Mouse (Mus musculus): ENCODE data around the gene Hs3st4.

Gene Hs3st4

GRCm38 (mm10) chr7:124136133-124136532 is 153.5 kb downstream of the Hs3st4 start:
- DNase-seq (ENCODE audit: low read depth, low spot score) = no peak

DNA sequence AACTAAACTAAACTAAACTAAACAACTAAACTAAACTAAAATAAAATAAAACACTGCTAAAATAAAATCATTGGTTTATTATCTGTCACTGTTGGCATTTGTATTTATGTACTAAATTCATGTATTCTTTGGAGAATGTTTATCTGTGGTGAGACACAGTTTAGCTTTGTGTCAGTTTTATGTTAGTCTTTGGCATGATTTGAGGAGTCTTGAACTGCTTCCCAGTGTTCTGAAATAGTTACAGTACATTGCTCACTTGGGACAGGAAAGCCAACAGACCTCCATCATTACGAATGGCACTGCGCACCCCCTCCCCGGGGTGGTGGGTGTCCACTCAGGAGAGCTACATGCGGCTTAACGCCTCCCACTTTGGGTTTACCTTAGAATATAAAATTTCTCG is 158.6 kb downstream of the Hs3st4 start:
- no peak for DNase-seq (ENCODE audit: low read depth, low spot score)

DNA sequence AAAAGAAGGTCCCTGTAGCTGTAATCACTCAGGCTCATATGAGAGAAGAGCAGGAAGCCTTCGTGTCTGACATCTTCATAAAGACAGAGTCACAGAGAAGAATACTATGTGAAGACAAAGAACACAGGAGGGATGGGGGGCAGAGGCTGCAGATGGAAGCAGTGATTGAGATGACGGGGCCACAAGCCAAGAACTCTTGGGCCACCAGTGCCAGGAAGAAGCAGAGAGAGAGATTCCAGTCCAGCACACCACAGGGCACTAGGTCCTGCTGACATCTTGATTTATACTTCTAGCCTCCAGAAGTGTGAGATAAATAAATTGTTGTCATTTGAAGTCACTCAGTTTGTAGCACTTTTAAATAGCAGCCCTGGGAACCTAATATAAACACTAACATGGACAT is 168.2 kb downstream of the Hs3st4 start:
- no peak for DNase-seq (ENCODE audit: low read depth, low spot score)

DNA sequence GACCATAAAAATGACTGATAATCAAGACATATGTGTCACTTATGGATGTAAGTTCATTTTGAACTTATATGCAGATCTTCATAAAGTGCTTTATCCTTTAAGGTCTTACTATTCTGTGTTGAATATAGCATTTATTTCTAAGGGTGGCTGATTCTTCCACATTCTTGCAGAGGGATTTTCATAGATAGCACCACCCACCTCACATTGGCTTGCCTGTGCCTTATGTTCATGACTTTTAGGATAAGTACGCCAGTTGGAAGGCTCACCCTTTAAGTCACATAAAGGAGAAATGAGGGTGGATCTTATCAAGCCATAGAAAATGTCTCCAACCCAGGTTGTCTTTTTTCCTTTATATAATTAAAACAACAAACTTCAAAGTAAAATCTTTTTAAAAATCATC is 180.6 kb downstream of the Hs3st4 start:
- no peak for DNase-seq (ENCODE audit: low read depth, low spot score)

GRCm38 (mm10) chr7:124166229-124166628 is 183.6 kb downstream of the Hs3st4 start:
- DNase-seq (ENCODE audit: low read depth, low spot score) = no peak

DNA sequence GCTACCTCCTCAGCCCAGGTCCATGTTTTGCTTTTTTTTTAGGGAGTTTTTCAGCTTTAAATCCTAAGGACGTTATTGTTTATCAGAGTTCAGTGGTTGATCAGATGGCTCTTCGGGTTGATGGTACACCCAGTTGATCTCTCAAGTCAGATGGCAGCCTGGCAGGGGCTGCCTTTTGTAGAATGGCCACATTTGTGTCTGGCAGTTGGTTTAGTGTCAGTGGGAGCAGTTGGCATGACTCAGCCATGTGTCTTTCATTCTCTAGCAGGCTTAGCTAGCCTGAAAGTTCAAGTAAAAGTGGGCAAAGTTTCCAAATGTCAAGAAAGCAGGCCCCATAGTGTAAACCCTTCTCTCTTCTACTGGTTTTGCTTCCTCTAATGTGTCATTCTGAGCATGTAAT is 186.1 kb downstream of the Hs3st4 start:
- DNase-seq (ENCODE audit: low read depth, low spot score) = no peak

DNA sequence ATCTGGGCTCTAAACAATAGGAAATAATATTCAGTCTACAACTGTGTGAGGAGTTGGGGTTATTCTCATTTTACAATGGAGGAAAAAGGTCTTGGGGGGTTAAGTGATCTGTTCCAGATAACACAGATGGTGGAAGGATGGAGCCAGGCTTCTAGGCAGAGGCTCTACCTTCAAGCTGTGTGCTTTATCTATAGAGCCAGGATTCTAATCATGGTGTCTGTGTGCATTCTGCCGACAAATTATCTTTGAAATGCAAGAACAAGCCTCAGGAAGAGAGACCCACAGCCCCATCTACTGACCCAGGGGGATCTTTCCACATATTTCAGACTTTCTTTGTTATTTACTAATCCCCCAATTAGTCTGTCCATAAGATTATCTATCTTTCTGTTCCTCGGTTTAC is 187.3 kb downstream of the Hs3st4 start:
- no peak for DNase-seq (ENCODE audit: low read depth, low spot score)

DNA sequence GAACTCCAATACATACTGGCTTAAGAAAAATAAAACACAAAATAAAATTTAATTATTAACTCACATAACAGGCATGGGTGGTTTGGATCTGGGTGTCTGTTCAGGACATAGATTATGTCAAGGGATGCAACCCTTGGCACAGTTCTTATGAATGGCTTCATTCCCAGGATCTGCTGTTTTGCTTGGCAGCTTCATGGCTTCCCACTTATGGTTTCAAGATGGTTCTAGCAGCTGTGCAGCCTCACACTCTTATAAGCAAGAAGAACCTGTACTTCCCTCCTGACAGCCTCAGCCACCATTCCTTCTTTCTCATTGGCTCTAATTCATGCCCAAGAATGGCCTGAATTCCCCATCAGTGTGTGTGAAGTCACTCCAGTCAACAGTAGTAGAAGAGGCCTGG is 189.3 kb downstream of the Hs3st4 start:
- DNase-seq (ENCODE audit: low read depth, low spot score) = no peak

DNA sequence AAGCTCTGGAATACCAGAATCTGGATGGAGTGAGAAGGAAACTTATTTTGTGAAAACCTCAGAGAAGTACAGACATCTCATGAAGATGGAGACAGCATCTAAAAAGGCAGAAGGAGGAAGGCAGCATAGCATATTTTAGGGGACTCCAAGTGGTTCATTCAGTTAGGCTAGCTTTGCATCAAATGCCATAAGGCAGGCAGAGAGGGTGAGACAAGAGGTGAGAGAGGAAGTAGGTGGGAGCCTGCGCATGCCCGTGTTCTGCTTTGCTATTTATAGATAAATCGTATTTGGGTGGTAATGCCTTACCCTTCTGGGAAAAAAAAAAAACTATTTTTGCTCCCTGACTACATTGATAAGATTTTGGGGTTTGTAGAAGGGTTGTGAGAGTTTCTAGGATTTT is 198.3 kb downstream of the Hs3st4 start:
- DNase-seq (ENCODE audit: low read depth, low spot score) = no peak

DNA sequence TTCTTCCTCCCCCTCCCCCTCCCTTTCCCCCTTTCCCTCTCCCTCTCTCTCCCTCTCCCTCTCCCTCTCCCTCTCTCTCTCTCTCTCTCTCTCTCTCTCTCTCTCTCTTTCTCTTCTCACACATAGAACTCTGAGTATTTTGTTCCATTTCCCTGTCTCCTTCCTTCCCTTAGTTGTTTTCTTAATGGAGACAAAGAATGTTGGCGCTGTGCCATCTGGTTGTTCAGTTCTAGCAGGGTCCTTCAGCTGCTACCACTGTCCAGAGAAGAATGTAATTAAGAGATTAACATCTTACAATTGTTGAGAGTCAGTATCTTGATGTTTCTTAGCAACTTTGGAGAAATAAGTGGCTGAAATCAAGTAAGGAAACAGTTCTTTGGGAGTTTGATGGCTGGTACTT is 202.0 kb downstream of the Hs3st4 start:
- DNase-seq (ENCODE audit: low read depth, low spot score) = peak; percentile 18

DNA sequence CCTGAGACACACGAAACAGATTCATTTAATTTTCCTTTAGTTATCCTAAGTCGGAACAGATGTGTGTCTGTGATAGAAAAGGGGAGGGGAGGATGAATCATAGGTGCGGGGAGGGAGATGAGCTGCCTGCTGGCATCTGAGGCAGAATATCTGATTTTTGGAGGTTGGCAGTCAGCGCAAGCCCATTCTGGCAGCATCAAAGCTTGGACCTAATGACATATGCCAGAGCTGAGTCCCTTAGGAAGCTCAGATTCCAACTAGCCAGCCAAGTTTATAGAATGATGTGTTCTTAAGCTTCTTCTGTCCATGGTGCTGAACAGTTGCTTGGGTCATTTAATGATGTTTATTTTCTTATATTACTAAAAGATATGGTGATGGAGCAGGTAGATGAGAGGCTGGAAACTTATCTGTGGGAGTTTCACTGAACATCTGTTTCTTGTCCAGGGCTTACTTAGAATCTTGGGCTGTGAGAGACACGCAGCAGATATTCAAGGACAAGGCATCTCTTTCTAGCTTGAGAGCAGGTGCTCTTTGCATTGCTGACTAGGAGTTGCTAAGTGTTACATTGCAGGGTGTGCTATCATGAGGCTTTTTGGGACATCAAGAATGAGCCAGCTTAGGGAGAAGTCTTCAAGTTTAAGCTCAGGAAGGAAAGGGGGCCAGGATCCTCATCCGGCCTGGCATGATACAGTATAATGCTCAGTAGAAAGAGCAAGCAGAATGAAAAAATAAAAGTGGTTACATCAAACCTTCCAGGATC is 216.3 kb downstream of the Hs3st4 start:
- peak; percentile 61 for DNase-seq (ENCODE audit: low read depth, low spot score)

- DNase-seq (ENCODE audit: low read depth, low spot score) = no peak
These were observed 234.3 kb downstream of the Hs3st4 start for GRCm38 (mm10) chr7:124216921-124217320.

DNA sequence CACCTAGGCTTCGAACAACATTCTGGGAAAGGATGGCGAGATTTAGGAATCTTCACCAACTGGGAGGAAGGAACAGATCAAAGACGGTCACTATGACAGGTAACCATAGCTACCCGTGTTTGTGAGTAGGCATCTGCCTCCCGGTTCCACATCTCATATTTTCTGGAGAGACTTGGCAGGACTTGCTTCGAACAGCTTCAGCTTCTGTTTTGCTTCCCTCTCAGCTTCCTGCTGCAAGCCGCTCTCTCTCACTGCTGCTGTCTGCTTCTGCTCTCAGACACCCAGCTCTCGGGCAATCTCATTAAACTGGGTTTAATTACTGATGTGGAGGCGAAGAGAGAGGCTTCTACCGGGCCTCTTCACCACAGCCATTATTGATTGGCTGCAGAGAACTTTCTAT is 237.9 kb downstream of the Hs3st4 start:
- no peak for DNase-seq (ENCODE audit: low read depth, low spot score)

DNA sequence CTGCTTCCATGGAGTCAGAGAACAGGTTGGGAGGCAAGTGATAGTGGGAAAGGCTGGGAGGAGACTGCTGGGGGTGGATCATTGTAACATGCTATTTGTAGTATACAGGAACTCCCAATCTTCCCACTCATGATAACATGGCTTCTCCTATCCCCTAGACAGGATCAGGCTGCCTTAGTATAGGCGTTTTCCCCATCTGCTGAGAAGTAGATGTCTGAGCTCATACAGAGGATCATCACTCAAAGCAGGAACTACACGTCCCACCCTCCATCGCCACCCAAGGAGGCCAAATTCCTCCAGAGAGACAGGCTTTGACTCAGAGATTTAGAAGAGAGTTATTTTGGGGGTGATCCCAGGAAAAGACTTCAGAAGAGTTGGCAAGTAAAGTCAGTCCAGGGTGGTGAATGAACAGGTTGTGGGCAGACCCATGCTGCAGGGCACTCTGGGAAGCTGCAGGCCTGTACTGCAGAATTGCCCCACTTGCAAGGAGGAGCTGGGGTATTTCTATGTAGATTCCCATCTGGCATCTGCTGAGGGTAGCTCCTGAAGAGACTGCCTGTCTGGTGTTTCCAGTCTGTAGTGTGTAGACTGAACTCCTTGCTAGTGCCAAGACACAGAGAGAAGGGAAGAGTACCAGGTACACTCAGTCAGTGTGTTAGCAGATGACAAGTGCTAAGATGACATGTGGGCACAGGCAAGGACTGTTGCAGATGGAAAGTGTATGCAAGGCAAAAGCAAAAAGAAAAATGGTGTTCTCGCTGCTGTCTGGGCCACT is 255.4 kb downstream of the Hs3st4 start:
- DNase-seq (ENCODE audit: low read depth, low spot score) = no peak

- DNase-seq (ENCODE audit: low read depth, low spot score) = peak; percentile 49
These were observed 257.4 kb downstream of the Hs3st4 start for GRCm38 (mm10) chr7:124239903-124240647.

- no peak for DNase-seq (ENCODE audit: low read depth, low spot score)
These were observed 267.2 kb downstream of the Hs3st4 start for GRCm38 (mm10) chr7:124249838-124250237.

DNA sequence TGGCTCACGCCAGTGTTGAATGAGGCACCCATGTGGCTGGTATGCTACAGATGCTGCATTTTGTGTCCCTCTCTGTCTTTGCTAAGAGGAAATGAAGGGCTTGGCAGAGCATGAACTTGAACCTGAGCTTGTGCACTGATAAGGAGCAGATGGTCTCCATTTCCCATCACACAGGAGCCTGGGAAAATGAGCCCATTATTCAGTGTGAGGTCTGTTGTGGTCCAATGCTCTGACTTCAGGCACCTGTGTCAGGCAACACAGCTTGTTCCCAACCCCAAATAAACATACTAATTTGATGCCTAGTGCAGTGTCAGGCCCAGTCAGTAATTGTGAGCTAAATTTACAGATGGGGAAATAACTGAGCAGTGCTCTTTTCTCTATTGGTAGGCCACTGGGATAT is 267.9 kb downstream of the Hs3st4 start:
- no peak for DNase-seq (ENCODE audit: low read depth, low spot score)

DNA sequence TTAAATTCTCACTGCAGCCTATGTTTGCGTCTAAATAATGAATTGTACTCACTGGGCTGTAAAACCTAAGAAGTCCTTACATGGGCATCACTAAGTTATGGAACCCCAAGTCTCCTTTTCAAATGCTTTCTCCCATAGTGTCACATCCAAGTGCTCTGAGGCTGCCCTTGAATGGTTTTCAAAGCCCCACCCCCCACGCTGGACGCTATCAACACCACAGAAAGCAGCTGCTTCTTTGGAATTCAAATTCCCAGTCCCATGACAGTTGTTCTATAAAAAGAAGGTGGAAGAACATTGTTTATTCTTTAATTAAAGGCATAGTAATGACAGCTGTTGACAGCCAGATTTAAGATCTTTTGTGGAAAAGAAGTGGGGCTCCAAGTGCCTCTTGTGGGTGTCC is 275.8 kb downstream of the Hs3st4 start:
- DNase-seq (ENCODE audit: low read depth, low spot score) = no peak

DNA sequence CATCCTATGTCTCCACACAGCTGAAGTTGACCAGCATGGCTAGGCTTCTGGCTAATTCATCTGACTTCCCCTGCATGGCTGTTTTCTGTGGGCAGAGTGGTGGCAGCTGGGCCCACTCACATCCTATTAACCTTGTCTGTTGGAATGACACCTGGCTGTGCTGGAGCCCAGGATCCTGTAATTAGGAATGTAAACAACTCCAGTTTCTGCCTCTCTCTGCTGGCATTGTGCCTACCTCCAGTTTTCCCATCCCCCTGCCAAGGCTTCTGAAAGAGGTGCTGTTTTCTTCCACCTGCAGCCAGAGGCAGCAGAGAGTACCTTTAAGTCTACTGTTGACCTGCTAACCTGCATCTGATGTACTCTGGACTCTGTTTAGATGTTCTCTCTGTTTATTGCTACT is 288.1 kb downstream of the Hs3st4 start:
- DNase-seq (ENCODE audit: low read depth, low spot score) = no peak

DNA sequence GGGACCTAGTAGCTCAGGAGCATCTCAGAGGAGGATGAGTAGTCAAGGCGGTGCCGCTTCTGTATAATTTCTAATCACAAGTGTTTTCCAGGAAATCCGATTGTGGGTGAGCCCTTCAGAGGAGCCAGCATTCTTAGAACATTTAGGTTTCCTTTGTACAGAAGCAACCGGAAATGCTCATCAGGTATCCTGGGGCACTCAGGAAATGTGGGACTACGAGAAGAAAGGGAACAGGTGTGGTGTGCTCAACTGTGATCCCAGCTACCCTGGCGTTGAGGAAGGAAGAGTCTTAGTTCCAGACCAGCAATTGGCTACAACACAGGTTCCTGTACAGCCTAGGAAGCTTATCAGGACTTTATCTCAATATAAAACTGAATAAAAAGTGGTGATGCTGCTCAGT is 307.2 kb downstream of the Hs3st4 start:
- no peak for DNase-seq (ENCODE audit: low read depth, low spot score)

GRCm38 (mm10) chr7:124319451-124319850 is 336.8 kb downstream of the Hs3st4 start:
- DNase-seq (ENCODE audit: low read depth, low spot score) = no peak

- peak; percentile 23 for DNase-seq (ENCODE audit: low read depth, low spot score)
These were observed 353.0 kb downstream of the Hs3st4 start for GRCm38 (mm10) chr7:124335635-124336034.

Data from mesoderm, embryonic 11.5 days (tissue).